Mouse (Mus musculus): ENCODE measurements around the gene Fgfr2. TPM values are rescaled to one million over a fixed set of nuclear protein-coding genes. Genes with fewer than 3 reads are reported as not detected.

Fgfr2 gene
- polyA plus RNA-seq, 1 experiment from 2014 or later, result 106 TPM

- ATAC-seq (ENCODE audit: low read depth) (no peak), DNase-seq (ENCODE audit: low spot score) (no peak)
- Histone ChIP-seq H3K4me1 (ENCODE audit: control insufficient read depth, insufficient read depth, low read length) (no peaks in the 10 kb centered on the region), H3K36me3 (ENCODE audit: control insufficient read depth, insufficient read depth, low read length) (peaks cover 13% of the 10 kb centered on the region; the same call in 1 of the 2 replicates), H3K9me3 (ENCODE audit: control insufficient read depth, low read length) (no peaks in the 10 kb centered on the region), H3K9ac (ENCODE audit: low read depth, low read length) (no peak overlapping the region), H3K27me3 (replicated peaks; ENCODE audit: control insufficient read depth, insufficient read depth, low read length) (no peaks in the 10 kb centered on the region), H3K4me3 (ENCODE audit: low read depth, low read length) (no peak overlapping the region), H3K4me2 (ENCODE audit: low read depth, low read length) (no peak overlapping the region), H3K27ac (replicated peaks; ENCODE audit: low read depth, low read length) (no peak overlapping the region)
- 83% methylated on average over 9 of the region's 9 CpGs for WGBS
Measured at GRCm38 (mm10) chr7:133053757-133054156, 69.4 kb downstream of the Fgfr2 start.

DNA sequence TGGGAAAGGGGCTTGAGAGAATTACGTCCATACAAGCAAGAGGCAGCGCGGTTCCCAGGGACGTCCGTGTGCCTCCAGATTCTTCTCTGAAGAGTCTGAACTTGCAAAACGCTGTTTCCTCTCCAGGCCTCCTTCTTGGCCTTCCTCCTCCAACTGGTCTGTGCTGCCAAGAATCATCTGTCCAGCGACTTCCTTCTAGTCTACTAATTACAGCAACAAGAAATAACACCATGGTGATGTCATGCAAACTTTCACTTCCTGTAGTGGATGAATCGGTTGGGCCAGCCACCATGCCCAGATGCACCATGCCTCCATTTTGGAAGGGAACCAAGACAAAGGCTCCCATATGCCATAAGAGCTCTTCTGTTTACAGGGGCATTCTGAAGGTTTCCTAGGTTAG is 70.3 kb downstream of the Fgfr2 start:
- Histone ChIP-seq H3K36me3 (ENCODE audit: control insufficient read depth, insufficient read depth, low read length) (peaks cover 13% of the 10 kb centered on the region; the same call in 1 of the 2 replicates), H3K4me2 (ENCODE audit: low read depth, low read length) (no peak overlapping the region), H3K4me3 (ENCODE audit: low read depth, low read length) (no peak overlapping the region), H3K9me3 (ENCODE audit: control insufficient read depth, low read length) (no peaks in the 10 kb centered on the region), H3K9ac (ENCODE audit: low read depth, low read length) (no peak overlapping the region), H3K4me1 (ENCODE audit: control insufficient read depth, insufficient read depth, low read length) (no peaks in the 10 kb centered on the region), H3K27ac (replicated peaks; ENCODE audit: low read depth, low read length) (no peak overlapping the region), H3K27me3 (replicated peaks; ENCODE audit: control insufficient read depth, insufficient read depth, low read length) (no peaks in the 10 kb centered on the region)
- ATAC-seq (ENCODE audit: low read depth) (no peak), DNase-seq (ENCODE audit: low spot score) (peak; percentile 54)
- WGBS, result 78% methylated on average over 8 of the region's 8 CpGs

DNA sequence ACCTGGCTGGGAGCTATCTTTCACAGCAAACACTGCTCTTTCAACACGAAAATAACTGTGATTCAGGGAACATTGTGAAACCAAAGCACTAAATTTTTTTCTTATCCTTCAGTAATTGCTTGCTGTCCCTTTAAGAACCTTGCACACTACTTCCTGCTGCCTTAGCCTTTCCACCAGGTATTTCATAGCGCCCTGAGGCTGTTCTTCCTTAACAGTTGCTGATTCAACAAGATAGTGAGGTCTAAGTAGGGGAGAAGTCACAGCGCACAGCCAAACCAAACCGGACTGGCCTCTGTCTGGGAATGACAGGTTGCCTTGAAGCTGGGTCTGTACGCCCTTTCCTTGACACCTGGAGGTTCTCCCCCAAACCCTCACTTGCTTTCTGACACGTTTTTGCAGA is 72.5 kb downstream of the Fgfr2 start:
- H3K9ac ChIP-seq (ENCODE audit: low read depth, low read length), result no peak overlapping the region
- DNase-seq (ENCODE audit: low spot score), result no peak
- no peak for ATAC-seq (ENCODE audit: low read depth)
- no peak overlapping the region for H3K27ac ChIP-seq (replicated peaks; ENCODE audit: low read depth, low read length)
- H3K27me3 ChIP-seq (replicated peaks; ENCODE audit: control insufficient read depth, insufficient read depth, low read length), result no peaks in the 10 kb centered on the region
- H3K9me3 ChIP-seq (ENCODE audit: control insufficient read depth, low read length), result no peaks in the 10 kb centered on the region
- WGBS, result 49% methylated on average over 6 of the region's 6 CpGs
- H3K4me1 ChIP-seq (ENCODE audit: control insufficient read depth, insufficient read depth, low read length), result no peaks in the 10 kb centered on the region
- H3K4me3 ChIP-seq (ENCODE audit: low read depth, low read length), result no peak overlapping the region
- peaks cover 13% of the 10 kb centered on the region; the same call in 1 of the 2 replicates for H3K36me3 ChIP-seq (ENCODE audit: control insufficient read depth, insufficient read depth, low read length)
- no peak overlapping the region for H3K4me2 ChIP-seq (ENCODE audit: low read depth, low read length)

DNA sequence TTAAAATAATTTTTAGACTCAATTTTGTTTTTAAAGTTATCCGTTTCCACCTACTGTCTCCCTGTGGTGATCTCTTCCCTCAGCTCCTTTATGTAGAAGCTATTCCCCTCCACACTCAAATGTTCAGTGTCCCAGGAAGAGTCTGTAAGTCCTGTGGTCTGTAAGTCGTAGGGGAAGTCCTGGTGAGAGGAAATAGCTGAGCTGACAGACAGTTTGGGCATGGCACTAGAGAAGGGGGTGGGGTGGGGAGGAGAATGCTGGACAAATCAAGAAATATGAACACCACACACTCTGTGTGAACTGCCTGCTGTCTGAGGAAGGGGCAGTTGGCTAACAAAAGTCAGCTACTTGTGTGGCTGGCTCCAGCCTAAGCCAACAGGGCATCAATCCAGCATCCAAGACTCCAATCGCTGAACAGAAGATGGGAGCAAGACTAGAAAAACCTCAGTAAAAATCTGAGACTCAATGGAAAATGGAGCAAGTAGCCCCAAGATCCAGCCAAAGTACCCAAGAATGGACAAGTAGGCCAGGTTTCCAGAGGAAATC is 75.0 kb downstream of the Fgfr2 start:
- DNase-seq (ENCODE audit: low spot score) (no peak), ATAC-seq (ENCODE audit: low read depth) (no peak)
- WGBS, result 64% methylated on average over 3 of the region's 3 CpGs
- Histone ChIP-seq H3K27ac (replicated peaks; ENCODE audit: low read depth, low read length) (no peak overlapping the region), H3K9ac (ENCODE audit: low read depth, low read length) (no peak overlapping the region), H3K36me3 (ENCODE audit: control insufficient read depth, insufficient read depth, low read length) (0 out of 2 replicates have a peak, but pooled peaks cover 7% of the 10 kb centered on the region), H3K4me3 (ENCODE audit: low read depth, low read length) (no peak overlapping the region), H3K4me1 (ENCODE audit: control insufficient read depth, insufficient read depth, low read length) (no peaks in the 10 kb centered on the region), H3K9me3 (ENCODE audit: control insufficient read depth, low read length) (no peaks in the 10 kb centered on the region), H3K27me3 (replicated peaks; ENCODE audit: control insufficient read depth, insufficient read depth, low read length) (no peaks in the 10 kb centered on the region), H3K4me2 (ENCODE audit: low read depth, low read length) (no peak overlapping the region)

DNA sequence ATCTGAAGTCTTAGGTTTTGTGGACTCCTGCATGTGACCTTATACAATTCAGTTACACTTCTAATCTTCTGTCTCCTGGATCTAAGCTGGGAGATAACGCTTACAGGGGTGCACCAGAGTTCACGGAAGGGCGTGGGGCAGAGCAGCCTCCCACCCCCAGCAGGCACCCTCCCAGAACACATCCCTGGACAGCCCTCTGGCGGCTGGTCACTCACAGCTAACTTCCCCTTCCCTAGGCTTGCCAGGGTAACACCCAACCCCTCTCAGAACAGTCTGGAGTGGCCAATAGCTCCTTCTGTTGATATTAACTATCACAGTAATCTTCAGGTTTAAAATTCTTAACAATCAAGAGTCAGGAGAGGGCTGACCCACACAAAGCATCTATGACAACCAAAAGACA is 75.9 kb downstream of the Fgfr2 start:
- Histone ChIP-seq H3K4me2 (ENCODE audit: low read depth, low read length) (no peak overlapping the region), H3K27me3 (replicated peaks; ENCODE audit: control insufficient read depth, insufficient read depth, low read length) (no peaks in the 10 kb centered on the region), H3K9ac (ENCODE audit: low read depth, low read length) (no peak overlapping the region), H3K36me3 (ENCODE audit: control insufficient read depth, insufficient read depth, low read length) (0 out of 2 replicates have a peak, but pooled peaks cover 4% of the 10 kb centered on the region), H3K9me3 (ENCODE audit: control insufficient read depth, low read length) (no peaks in the 10 kb centered on the region), H3K4me1 (ENCODE audit: control insufficient read depth, insufficient read depth, low read length) (0 out of 2 replicates have a peak, but pooled peaks cover 3% of the 10 kb centered on the region), H3K27ac (replicated peaks; ENCODE audit: low read depth, low read length) (no peak overlapping the region), H3K4me3 (ENCODE audit: low read depth, low read length) (no peak overlapping the region)
- DNase-seq (ENCODE audit: low spot score), result no peak
- WGBS, result 70% methylated on average over 4 of the region's 4 CpGs
- no peak for ATAC-seq (ENCODE audit: low read depth)

DNA sequence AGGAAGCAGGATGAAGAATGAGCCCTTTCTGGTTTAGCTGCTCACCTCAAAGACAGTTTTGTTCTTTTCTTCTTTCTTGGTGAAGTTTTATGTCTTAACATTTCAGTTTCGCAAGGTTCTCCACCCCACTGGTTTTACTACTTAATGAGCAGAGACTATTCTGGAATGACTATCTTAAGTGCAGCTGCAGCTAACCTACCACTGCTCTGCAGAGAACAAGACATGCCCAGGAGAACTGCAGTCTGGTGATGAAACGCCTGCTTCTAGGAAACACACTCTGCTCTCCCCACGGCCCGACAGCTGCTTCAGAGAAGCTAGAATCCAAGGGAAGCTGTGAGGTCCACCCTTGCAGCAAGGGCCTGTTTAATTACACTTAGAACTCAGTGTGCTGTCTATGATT is 78.4 kb downstream of the Fgfr2 start:
- no peak overlapping the region for H3K9ac ChIP-seq (ENCODE audit: low read depth, low read length)
- H3K4me3 ChIP-seq (ENCODE audit: low read depth, low read length), result no peak overlapping the region
- H3K9me3 ChIP-seq (ENCODE audit: control insufficient read depth, low read length), result no peaks in the 10 kb centered on the region
- 64% methylated on average over 4 of the region's 4 CpGs for WGBS
- H3K4me1 ChIP-seq (ENCODE audit: control insufficient read depth, insufficient read depth, low read length), result peaks cover 24% of the 10 kb centered on the region; the same call in 1 of the 2 replicates
- DNase-seq (ENCODE audit: low spot score) (no peak), ATAC-seq (ENCODE audit: low read depth) (no peak)
- 0 out of 2 replicates have a peak, but pooled peaks cover 4% of the 10 kb centered on the region for H3K36me3 ChIP-seq (ENCODE audit: control insufficient read depth, insufficient read depth, low read length)
- H3K27ac ChIP-seq (replicated peaks; ENCODE audit: low read depth, low read length), result no peak overlapping the region
- H3K4me2 ChIP-seq (ENCODE audit: low read depth, low read length), result no peak overlapping the region
- no peaks in the 10 kb centered on the region for H3K27me3 ChIP-seq (replicated peaks; ENCODE audit: control insufficient read depth, insufficient read depth, low read length)

GRCm38 (mm10) chr7:133041784-133042183 is 81.4 kb downstream of the Fgfr2 start:
- peak; percentile 53 for DNase-seq (ENCODE audit: low spot score)

GRCm38 (mm10) chr7:133040688-133041345 is 82.3 kb downstream of the Fgfr2 start:
- Histone ChIP-seq H3K4me1 (ENCODE audit: control insufficient read depth, insufficient read depth, low read length) (peaks cover 47% of the 10 kb centered on the region), H3K4me3 (ENCODE audit: low read depth, low read length) (no peak overlapping the region)
- ATAC-seq (ENCODE audit: low read depth), result no peak

More at GRCm38 (mm10) chr7:133041784-133042183, 81.4 kb downstream of the Fgfr2 start:
- 0 out of 2 replicates have a peak, but pooled peaks cover 4% of the 10 kb centered on the region for H3K36me3 ChIP-seq (ENCODE audit: control insufficient read depth, insufficient read depth, low read length)
- peaks cover 41% of the 10 kb centered on the region for H3K4me1 ChIP-seq (ENCODE audit: control insufficient read depth, insufficient read depth, low read length)
- no peaks in the 10 kb centered on the region for H3K9me3 ChIP-seq (ENCODE audit: control insufficient read depth, low read length)
- no peak overlapping the region for H3K4me3 ChIP-seq (ENCODE audit: low read depth, low read length)
- peak; percentile 48; the same call in 1 of the 2 replicates for ATAC-seq (ENCODE audit: low read depth)
- no peak overlapping the region; the same call in 1 of the 2 replicates for H3K27ac ChIP-seq (replicated peaks; ENCODE audit: low read depth, low read length)
- no peak overlapping the region for H3K4me2 ChIP-seq (ENCODE audit: low read depth, low read length)
- 71% methylated on average over 3 of the region's 3 CpGs for WGBS
- no peaks in the 10 kb centered on the region for H3K27me3 ChIP-seq (replicated peaks; ENCODE audit: control insufficient read depth, insufficient read depth, low read length)
- no peak overlapping the region for H3K9ac ChIP-seq (ENCODE audit: low read depth, low read length)

More at GRCm38 (mm10) chr7:133040688-133041345, 82.3 kb downstream of the Fgfr2 start:
- Histone ChIP-seq H3K27ac (replicated peaks; ENCODE audit: low read depth, low read length) (no peak overlapping the region; the same call in 1 of the 2 replicates), H3K9me3 (ENCODE audit: control insufficient read depth, low read length) (no peaks in the 10 kb centered on the region), H3K9ac (ENCODE audit: low read depth, low read length) (no peak overlapping the region), H3K4me2 (ENCODE audit: low read depth, low read length) (no peak overlapping the region), H3K36me3 (ENCODE audit: control insufficient read depth, insufficient read depth, low read length) (no peaks in the 10 kb centered on the region), H3K27me3 (replicated peaks; ENCODE audit: control insufficient read depth, insufficient read depth, low read length) (no peaks in the 10 kb centered on the region)
- peak; percentile 46 for DNase-seq (ENCODE audit: low spot score)
- WGBS, result 64% methylated on average over 3 of the region's 3 CpGs
